Mouse (Mus musculus): ENCODE data around the gene Pter.

DNA sequence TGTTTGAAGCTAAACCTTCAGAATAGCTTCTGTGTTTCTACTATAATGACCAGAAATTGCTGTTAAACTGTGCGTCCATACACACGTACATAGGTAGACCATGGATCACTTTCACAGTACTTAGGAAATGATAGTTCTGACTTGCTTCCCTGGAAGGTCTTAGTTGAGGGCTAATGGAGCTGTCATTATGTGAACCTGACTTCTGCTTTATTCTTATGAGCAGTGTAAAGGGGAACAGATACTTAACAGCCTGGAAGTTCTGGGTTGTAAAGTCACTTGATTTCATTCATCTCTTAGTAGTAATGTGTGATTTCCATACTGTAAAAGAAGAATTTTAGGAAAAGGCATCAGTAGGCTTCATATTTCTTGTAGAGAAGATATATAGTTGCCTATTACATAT, 10.1 kb downstream of the Pter start:
- TF ChIP-seq POLR2A (IDR thresholded peaks at IDR 0.05; ENCODE audit: low read depth, low read length) (no peak), CTCF (IDR thresholded peaks at IDR 0.05; ENCODE audit: borderline replicate concordance, insufficient read depth, low read length) (no peak)
